In genomic region chr5:125385215-125385940, GRCm38 (mm10) we compare ENCODE assay signal across 1 mouse cellular context.
TF ChIP-seq lines count a peak whose summit lies in the region.

No protein-coding gene starts in this region.

TF ChIP-seq in CH12.LX, 34 proteins besides CTCF, POLR2A, EP300 and RAD21:
- TF ChIP-seq MEF2A (IDR thresholded peaks at IDR 0.05; ENCODE audit: borderline replicate concordance, low read depth, low read length) (no peak), MXI1 (IDR thresholded peaks at IDR 0.05; ENCODE audit: low read depth, low read length) (no peak; the same call in 1 of the 2 replicates), MYC (IDR thresholded peaks at IDR 0.05; ENCODE audit: low read depth, low read length) (0 out of 2 replicates have a peak, but pooled peaks have one; percentile 69), NELFE (IDR thresholded peaks at IDR 0.05; ENCODE audit: low read depth, low read length) (no peak), SIN3A (IDR thresholded peaks at IDR 0.05; ENCODE audit: low read length) (no peak), TBP (conservative IDR thresholded peaks at IDR 0.05; ENCODE audit: low read depth, low read length) (no peak), CHD2 (IDR thresholded peaks at IDR 0.05; ENCODE audit: low read length) (peak; percentile 60; the same call in 1 of the 2 replicates), UBTF (IDR thresholded peaks at IDR 0.05; ENCODE audit: low read depth, low read length) (no peak), POLR2AphosphoS2 (IDR thresholded peaks at IDR 0.05; ENCODE audit: low read depth, low read length) (peak; percentile 95), NRF1 (IDR thresholded peaks at IDR 0.05; ENCODE audit: low read depth, low read length) (no peak), ELF1 (IDR thresholded peaks at IDR 0.05; ENCODE audit: low read depth, low read length) (no peak), USF1 (IDR thresholded peaks at IDR 0.05; ENCODE audit: low read depth, low read length) (no peak), HCFC1 (IDR thresholded peaks at IDR 0.05; ENCODE audit: low read depth, low read length) (no peak), ZMIZ1 (IDR thresholded peaks at IDR 0.05; ENCODE audit: low read depth, low read length) (peak; percentile 56), E2F4 (IDR thresholded peaks at IDR 0.05; ENCODE audit: insufficient replicate concordance, low read depth, low read length) (no peak), MAX (IDR thresholded peaks at IDR 0.05; ENCODE audit: low read length) (no peak), IRF4 (IDR thresholded peaks at IDR 0.05; ENCODE audit: low read depth, low read length) (no peak), PAX5 (IDR thresholded peaks at IDR 0.05; ENCODE audit: low read length) (no peak), ZC3H11A (IDR thresholded peaks at IDR 0.05; ENCODE audit: low read depth, low read length) (no peak), MAFK (IDR thresholded peaks at IDR 0.05; ENCODE audit: insufficient replicate concordance, low read length) (no peak), BHLHE40 (IDR thresholded peaks at IDR 0.05; ENCODE audit: low read depth, low read length) (no peak), KAT2A (IDR thresholded peaks at IDR 0.05; ENCODE audit: insufficient replicate concordance, low read length) (no peak), RCOR1 (conservative IDR thresholded peaks at IDR 0.05; ENCODE audit: low read depth, low read length) (no peak), USF2 (conservative IDR thresholded peaks at IDR 0.05; ENCODE audit: low read depth, low read length) (no peak), TCF12 (IDR thresholded peaks at IDR 0.05; ENCODE audit: low read depth, low read length) (no peak), CHD1 (IDR thresholded peaks at IDR 0.05; ENCODE audit: low read depth, low read length) (0 out of 2 replicates have a peak, but pooled peaks have one; percentile 24), ZNF384 (IDR thresholded peaks at IDR 0.05; ENCODE audit: low read depth, low read length) (peak; percentile 34; the same call in 1 of the 2 replicates), SMC3 (IDR thresholded peaks at IDR 0.05; ENCODE audit: low read depth, low read length) (no peak)
